ENCODE assay signal across 8 mouse cellular contexts in genomic region chr2:157135529-157136120, GRCm38 (mm10). TPM values are rescaled to one million over a fixed set of nuclear protein-coding genes. Genes with fewer than 3 reads are reported as not detected.
DNase-seq lines count a peak whose midpoint lies in the region; ATAC-seq lines count a peak whose summit lies in the region.

No protein-coding gene starts in this region.

- peak overlapping the region; percentile 76 for H3K4me3 ChIP-seq in embryonic facial prominence, embryonic 13.5 days
- H3K4me3 ChIP-seq in hindbrain, embryonic 16.5 days (ENCODE audit: low read length) = peak overlapping the region; percentile 62
- H3K4me3 ChIP-seq in midbrain, embryonic 14.5 days (replicated peaks; ENCODE audit: low read depth, low read length) = peak overlapping the region; percentile 63

- H3K9ac ChIP-seq in embryonic facial prominence, embryonic 13.5 days = peak overlapping the region; percentile 81
- peak overlapping the region; percentile 71 for H3K9ac ChIP-seq in hindbrain, embryonic 16.5 days (ENCODE audit: low read depth, low read length)
- peak overlapping the region; percentile 66 for H3K9ac ChIP-seq in midbrain, embryonic 14.5 days (replicated peaks; ENCODE audit: low read length)

- H3K27ac ChIP-seq in embryonic facial prominence, embryonic 13.5 days = peak overlapping the region; percentile 79
- peak overlapping the region; percentile 41; the same call in 1 of the 2 replicates for H3K27ac ChIP-seq in hindbrain, embryonic 16.5 days (ENCODE audit: low read depth, low read length)
- no peak overlapping the region; the same call in 1 of the 2 replicates for H3K27ac ChIP-seq in midbrain, embryonic 14.5 days (replicated peaks; ENCODE audit: low read depth, low read length)

- no peaks in the 10 kb centered on the region for H3K27me3 ChIP-seq in embryonic facial prominence, embryonic 13.5 days
- H3K27me3 ChIP-seq in hindbrain, embryonic 16.5 days (replicated peaks; ENCODE audit: control insufficient read depth, insufficient read depth, low read length) = no peaks in the 10 kb centered on the region
- no peaks in the 10 kb centered on the region for H3K27me3 ChIP-seq in midbrain, embryonic 14.5 days (ENCODE audit: control insufficient read depth, insufficient read depth, low read length)

- ATAC-seq in embryonic facial prominence, embryonic 13.5 days (ENCODE audit: insufficient number of reproducible peaks, insufficient read depth, low FRiP score, low TSS enrichment, low read depth) = no peak
- ATAC-seq in hindbrain, embryonic 16.5 days = no peak
- no peak for ATAC-seq in midbrain, embryonic 14.5 days (ENCODE audit: low FRiP score, low TSS enrichment)
- no peak for ATAC-seq in monocyte, adult 5-6 weeks (replicated peaks; ENCODE audit: insufficient number of reproducible peaks, low FRiP score, low TSS enrichment, poor library complexity, severe bottlenecking)
- ATAC-seq in activated CD4-positive, CD25-positive, alpha-beta regulatory T cell, adult 4 months = no peak

- peaks cover 8% of the 10 kb centered on the region for H3K4me1 ChIP-seq in embryonic facial prominence, embryonic 13.5 days
- H3K4me1 ChIP-seq in hindbrain, embryonic 16.5 days (ENCODE audit: control insufficient read depth, insufficient read depth, low read depth, low read length) = peaks cover 4% of the 10 kb centered on the region
- H3K4me1 ChIP-seq in midbrain, embryonic 14.5 days (ENCODE audit: control insufficient read depth, insufficient read depth, low read length) = peaks cover 5% of the 10 kb centered on the region; the same call in 1 of the 2 replicates

- peak overlapping the region; percentile 85 for H3K4me2 ChIP-seq in embryonic facial prominence, embryonic 13.5 days
- H3K4me2 ChIP-seq in hindbrain, embryonic 16.5 days (ENCODE audit: low read length) = peak overlapping the region; percentile 98
- peak overlapping the region; percentile 97 for H3K4me2 ChIP-seq in midbrain, embryonic 14.5 days (ENCODE audit: low read length)

- H3K36me3 ChIP-seq in embryonic facial prominence, embryonic 13.5 days = no peaks in the 10 kb centered on the region
- no peaks in the 10 kb centered on the region for H3K36me3 ChIP-seq in hindbrain, embryonic 16.5 days (ENCODE audit: control insufficient read depth, insufficient read depth, low read length)
- no peaks in the 10 kb centered on the region for H3K36me3 ChIP-seq in midbrain, embryonic 14.5 days (ENCODE audit: control insufficient read depth, insufficient read depth, low read length)

- WGBS in embryonic facial prominence, embryonic 13.5 days = 86% methylated on average over 10 of the region's 10 CpGs
- 81% methylated on average over 10 of the region's 10 CpGs for WGBS in hindbrain, embryonic 16.5 days
- WGBS in midbrain, embryonic 14.5 days = 87% methylated on average over 10 of the region's 10 CpGs

- peaks cover 10% of the 10 kb centered on the region for H3K9me3 ChIP-seq in embryonic facial prominence, embryonic 13.5 days
- H3K9me3 ChIP-seq in hindbrain, embryonic 16.5 days (ENCODE audit: control insufficient read depth, low read length) = no peaks in the 10 kb centered on the region
- H3K9me3 ChIP-seq in midbrain, embryonic 14.5 days (ENCODE audit: control insufficient read depth, low read length) = peaks cover 5% of the 10 kb centered on the region; the same call in 1 of the 2 replicates

- peak; percentile 20 for DNase-seq in kidney, postnatal 10 days
- no peak for DNase-seq in kidney, adult 18-20 months
- DNase-seq in midbrain, embryonic 14.5 days = no peak
- no peak for DNase-seq in yolk sac, embryonic 10.5 days (ENCODE audit: low spot score)

RNA-seq across cellular contexts. Expression of gene Samhd1, which starts 0.6 kb away (rescaled TPM):
- polyA plus RNA-seq in embryonic facial prominence, embryonic 13.5 days (2015; fragmentation: Nextera tagmentation; extraction: Ambion mirVana) = 22.7 and 29.3 TPM in 2 replicates
- 9.5 and 11.1 TPM in 2 replicates for polyA plus RNA-seq in hindbrain, embryonic 16.5 days (2015; fragmentation: Nextera tagmentation; extraction: Ambion mirVana)
- 9.2 and 12.1 TPM in 2 replicates for polyA plus RNA-seq in midbrain, embryonic 14.5 days (2014; fragmentation: Nextera tagmentation; extraction: Ambion mirVana)
- total RNA-seq in monocyte, adult 5-6 weeks (2017) = 1,089 to 1,183 TPM (median 1,123 TPM) in 3 replicates
- 100 to 1,000 TPM; 574 to 641 TPM for polyA plus RNA-seq in activated CD4-positive, CD25-positive, alpha-beta regulatory T cell, adult 4 months (2017; shearing (Covaris generic))

RNA-seq across cellular contexts. Expression of gene Tldc2, which starts 48.8 kb away (rescaled TPM):
- not detected in 2 replicates for polyA plus RNA-seq in embryonic facial prominence, embryonic 13.5 days (2015; fragmentation: Nextera tagmentation; extraction: Ambion mirVana)
- not detected in 2 replicates for polyA plus RNA-seq in hindbrain, embryonic 16.5 days (2015; fragmentation: Nextera tagmentation; extraction: Ambion mirVana)
- polyA plus RNA-seq in midbrain, embryonic 14.5 days (2014; fragmentation: Nextera tagmentation; extraction: Ambion mirVana) = not detected in 2 replicates
- not detected in 3 replicates for total RNA-seq in monocyte, adult 5-6 weeks (2017)
- not detected for polyA plus RNA-seq in activated CD4-positive, CD25-positive, alpha-beta regulatory T cell, adult 4 months (2017; shearing (Covaris generic))

RNA-seq across cellular contexts. Expression of gene Soga1, which starts 56.6 kb away (rescaled TPM):
- polyA plus RNA-seq in embryonic facial prominence, embryonic 13.5 days (2015; fragmentation: Nextera tagmentation; extraction: Ambion mirVana) = 4.6 and 7.1 TPM in 2 replicates
- polyA plus RNA-seq in hindbrain, embryonic 16.5 days (2015; fragmentation: Nextera tagmentation; extraction: Ambion mirVana) = 4.4 and 4.6 TPM in 2 replicates
- 12.0 and 13.1 TPM in 2 replicates for polyA plus RNA-seq in midbrain, embryonic 14.5 days (2014; fragmentation: Nextera tagmentation; extraction: Ambion mirVana)
- 0.76 to 1.5 TPM (median 0.78 TPM) in 3 replicates for total RNA-seq in monocyte, adult 5-6 weeks (2017)
- polyA plus RNA-seq in activated CD4-positive, CD25-positive, alpha-beta regulatory T cell, adult 4 months (2017; shearing (Covaris generic)) = under 1 TPM in 1 of 2 experiments, not detected in 1; 0.05 TPM

Comparison
In these comparisons a context has a peak if more than half of its experiments do, and no peak if none do; other contexts are left out.
1. RNA of gene Samhd1, which starts 0.6 kb away (polyA plus RNA-seq): 574 to 641 TPM in activated CD4-positive, CD25-positive, alpha-beta regulatory T cell, adult 4 months; 22.7 to 29.3 TPM in embryonic facial prominence, embryonic 13.5 days, 9.2 to 12.1 TPM in midbrain, embryonic 14.5 days and 9.5 to 11.1 TPM in hindbrain, embryonic 16.5 days; every median in the first group is over 10 times any median in the second.
2. Peak in every context shown above with its lines, with median percentiles within 50 percentile points of each other: H3K4me2 ChIP-seq, H3K4me3 ChIP-seq and H3K9ac ChIP-seq.